Mouse (Mus musculus): ENCODE data around the gene Mrps31. TPM values are rescaled to one million over a fixed set of nuclear protein-coding genes. Genes with fewer than 3 reads are reported as not detected.

Gene Mrps31
- polyA plus RNA-seq, 1 experiment from 2014 or later = 47.1 TPM

DNA sequence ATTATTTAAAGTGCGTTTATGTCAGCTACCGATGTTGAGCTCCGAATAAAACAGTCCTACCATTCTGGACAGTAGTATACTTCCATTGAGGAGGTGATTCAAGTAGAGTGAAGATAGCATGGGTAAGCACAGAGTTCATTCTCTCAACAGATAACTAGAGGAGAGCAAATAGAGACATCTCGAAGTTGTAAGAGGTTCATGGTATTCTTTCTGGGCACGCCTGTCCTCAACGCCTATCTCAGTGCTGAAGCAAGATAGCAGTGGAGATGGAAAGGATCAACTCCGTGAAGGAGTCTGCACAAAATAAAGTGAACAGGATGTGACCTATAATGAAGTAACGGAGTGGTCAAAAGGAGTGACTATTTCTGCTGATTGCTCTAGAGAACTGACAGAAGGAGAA is 810 bp downstream of the Mrps31 start:
- peaks cover 13% of the 10 kb centered on the region; the same call in 1 of the 2 replicates for H3K36me3 ChIP-seq (ENCODE audit: control insufficient read depth, insufficient read depth, low read length)
- H3K27me3 ChIP-seq (ENCODE audit: control insufficient read depth, insufficient read depth, low read length) = no peaks in the 10 kb centered on the region
- no peak for ATAC-seq (ENCODE audit: low FRiP score, low TSS enrichment)
- no peaks in the 10 kb centered on the region for H3K9me3 ChIP-seq (ENCODE audit: control insufficient read depth, low read length)
- H3K4me3 ChIP-seq (ENCODE audit: low read length) = peak overlapping the region; percentile 81
- H3K4me1 ChIP-seq (ENCODE audit: control insufficient read depth, insufficient read depth, low read length) = peaks cover 10% of the 10 kb centered on the region
- 22% methylated on average over 8 of the region's 8 CpGs for WGBS
- peak overlapping the region; percentile 71 for H3K4me2 ChIP-seq (replicated peaks; ENCODE audit: low read depth, low read length)
- H3K9ac ChIP-seq (ENCODE audit: low read depth, low read length) = peak overlapping the region; percentile 89
- H3K27ac ChIP-seq (ENCODE audit: low read depth, low read length) = no peak overlapping the region

Other genes with a start within 250 kb of the Mrps31 start
- 4.7 and 6.8 TPM in 2 replicates for gene Nek3, start 244.9 kb upstream of the Mrps31 start, polyA plus RNA-seq (2014; fragmentation: Nextera tagmentation; extraction: Ambion mirVana)
- gene Ckap2, start 225.5 kb upstream of the Mrps31 start, polyA plus RNA-seq (2014; fragmentation: Nextera tagmentation; extraction: Ambion mirVana) = 37.8 and 47.7 TPM in 2 replicates
- 39.0 and 40.0 TPM in 2 replicates for gene Vps36, start 218.6 kb upstream of the Mrps31 start, polyA plus RNA-seq (2014; fragmentation: Nextera tagmentation; extraction: Ambion mirVana)
- 9.2 and 13.2 TPM in 2 replicates for gene Thsd1, start 184.0 kb upstream of the Mrps31 start, polyA plus RNA-seq (2014; fragmentation: Nextera tagmentation; extraction: Ambion mirVana)
- gene Tpte, start 127.9 kb upstream of the Mrps31 start, polyA plus RNA-seq (2014; fragmentation: Nextera tagmentation; extraction: Ambion mirVana) = not detected in 2 replicates
- 12.1 and 20.0 TPM in 2 replicates for gene Slc25a15, start 12.8 kb upstream of the Mrps31 start, polyA plus RNA-seq (2014; fragmentation: Nextera tagmentation; extraction: Ambion mirVana)